Mouse (Mus musculus): ENCODE results near the gene Dync1i2. TPM values are rescaled to one million over a fixed set of nuclear protein-coding genes. Genes with fewer than 3 reads are reported as not detected.
A peak's percentile ranks its signal among the peaks of the same experiment; 100 is the strongest.

Gene Dync1i2
- polyA plus RNA-seq, 1 experiment from 2014 or later = 177 TPM

- H3K36me3 ChIP-seq = peaks cover 14% of the 10 kb centered on the region
- H3K4me1 ChIP-seq = no peaks in the 10 kb centered on the region
- H3K9me3 ChIP-seq (replicated peaks) = no peaks in the 10 kb centered on the region
- no peak overlapping the region for H3K4me2 ChIP-seq (replicated peaks)
- no peak overlapping the region for H3K27ac ChIP-seq
- WGBS = 82% methylated on average over 1 of the region's 1 CpGs
- H3K9ac ChIP-seq = no peak overlapping the region
- H3K27me3 ChIP-seq = no peaks in the 10 kb centered on the region
- no peak overlapping the region for H3K4me3 ChIP-seq
- no peak for ATAC-seq (ENCODE audit: low FRiP score)
These were observed 70.5 kb downstream of the Dync1i2 start for GRCm38 (mm10) chr2:71281981-71282380.

DNA sequence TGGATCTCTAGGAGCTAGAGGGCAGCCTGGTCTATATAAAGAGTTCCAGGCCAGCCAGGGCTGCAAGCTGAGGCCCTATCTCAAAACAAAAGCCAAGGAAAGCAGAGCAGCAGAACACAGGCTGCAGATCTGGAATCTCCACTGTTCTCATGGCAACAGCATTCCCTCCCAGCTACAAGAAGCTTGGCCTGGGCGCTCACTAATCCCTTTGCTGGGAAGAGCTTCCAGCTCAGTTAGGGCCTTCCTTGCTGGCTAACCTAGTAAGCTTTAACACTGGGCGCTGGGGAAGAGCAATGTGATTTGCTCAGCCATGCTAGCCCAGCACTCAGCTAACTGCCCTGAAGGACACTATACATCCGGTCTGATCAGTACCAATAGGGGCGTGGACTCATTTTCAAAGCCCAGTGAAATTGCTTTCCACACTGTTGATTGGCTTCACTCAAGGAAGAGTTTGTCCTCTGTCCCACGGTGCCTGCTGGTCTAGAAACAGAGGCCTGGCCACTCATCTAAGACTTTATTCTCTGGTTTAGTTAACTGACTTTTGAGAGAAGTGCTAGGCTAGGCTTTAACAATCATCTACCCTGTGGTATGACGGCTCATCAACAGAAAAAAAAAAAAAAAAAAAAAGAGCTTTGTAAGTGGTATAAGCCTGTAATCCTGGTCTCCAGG is 78.7 kb downstream of the Dync1i2 start:
- H3K9me3 ChIP-seq (replicated peaks) = no peaks in the 10 kb centered on the region
- H3K4me1 ChIP-seq = no peaks in the 10 kb centered on the region; the same call in 1 of the 2 replicates
- H3K36me3 ChIP-seq = no peaks in the 10 kb centered on the region
- no peak for ATAC-seq (ENCODE audit: low FRiP score)
- 58% methylated on average over 6 of the region's 6 CpGs for WGBS
- no peak overlapping the region for H3K4me3 ChIP-seq
- H3K27ac ChIP-seq = no peak overlapping the region
- H3K9ac ChIP-seq = no peak overlapping the region
- no peaks in the 10 kb centered on the region for H3K27me3 ChIP-seq
- H3K4me2 ChIP-seq (replicated peaks) = no peak overlapping the region

DNA sequence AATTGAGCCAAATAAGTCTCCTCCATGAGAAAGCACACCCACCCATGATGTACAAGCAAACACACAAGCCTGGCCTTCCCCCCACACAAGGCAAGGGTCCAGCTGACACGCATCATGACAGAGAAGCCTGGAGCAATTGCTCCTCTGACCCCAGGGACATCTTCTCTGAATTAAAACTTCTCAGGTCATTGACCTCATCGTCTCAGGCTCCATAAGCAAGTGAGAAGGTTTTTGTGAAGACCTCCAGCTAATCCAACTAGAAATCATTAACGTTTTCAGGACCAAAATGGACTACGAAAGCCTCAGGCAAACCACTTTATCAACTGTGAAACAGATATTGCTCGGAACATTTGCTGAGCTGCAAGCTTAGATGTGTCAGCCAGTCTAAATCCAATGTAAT is 80.1 kb downstream of the Dync1i2 start:
- WGBS = 44% methylated on average over 5 of the region's 5 CpGs

DNA sequence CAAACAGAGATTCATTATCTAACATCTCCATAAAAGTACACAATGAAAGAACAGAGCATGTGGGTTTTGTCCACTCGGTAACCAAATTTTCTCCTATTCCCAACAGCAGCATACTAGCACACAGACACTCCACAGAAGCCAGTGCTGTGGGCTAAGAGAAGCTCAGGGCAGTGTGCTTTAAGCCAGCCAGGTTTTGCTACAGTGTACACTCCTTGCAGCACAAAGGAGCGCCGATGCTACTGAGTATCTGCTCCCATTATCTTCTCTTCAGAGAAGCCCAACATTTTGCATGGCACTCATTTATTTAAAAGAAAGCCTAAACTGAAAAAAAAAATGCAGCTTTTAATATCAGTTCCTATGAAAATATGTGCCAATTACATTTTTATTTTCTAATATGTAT is 82.5 kb downstream of the Dync1i2 start:
- no peak overlapping the region for H3K4me3 ChIP-seq
- H3K4me1 ChIP-seq = no peaks in the 10 kb centered on the region; the same call in 1 of the 2 replicates
- H3K9ac ChIP-seq = no peak overlapping the region
- H3K36me3 ChIP-seq = 0 out of 2 replicates have a peak, but pooled peaks cover 3% of the 10 kb centered on the region
- H3K9me3 ChIP-seq (replicated peaks) = no peaks in the 10 kb centered on the region
- 71% methylated on average over 3 of the region's 3 CpGs for WGBS
- H3K27me3 ChIP-seq = no peaks in the 10 kb centered on the region
- ATAC-seq (ENCODE audit: low FRiP score) = no peak
- no peak overlapping the region for H3K4me2 ChIP-seq (replicated peaks)
- peak overlapping the region; percentile 66 for H3K27ac ChIP-seq

More for the DNA sequence above, 80.1 kb downstream of the Dync1i2 start:
- H3K27ac ChIP-seq = 0 out of 2 replicates have a peak overlapping the region, but pooled peaks have one; percentile 30
- no peaks in the 10 kb centered on the region; the same call in 1 of the 2 replicates for H3K4me1 ChIP-seq
- H3K9ac ChIP-seq = no peak overlapping the region
- no peaks in the 10 kb centered on the region for H3K27me3 ChIP-seq
- H3K4me2 ChIP-seq (replicated peaks) = no peak overlapping the region
- no peak overlapping the region for H3K4me3 ChIP-seq
- no peaks in the 10 kb centered on the region for H3K9me3 ChIP-seq (replicated peaks)
- H3K36me3 ChIP-seq = 0 out of 2 replicates have a peak, but pooled peaks cover 3% of the 10 kb centered on the region
- no peak for ATAC-seq (ENCODE audit: low FRiP score)

DNA sequence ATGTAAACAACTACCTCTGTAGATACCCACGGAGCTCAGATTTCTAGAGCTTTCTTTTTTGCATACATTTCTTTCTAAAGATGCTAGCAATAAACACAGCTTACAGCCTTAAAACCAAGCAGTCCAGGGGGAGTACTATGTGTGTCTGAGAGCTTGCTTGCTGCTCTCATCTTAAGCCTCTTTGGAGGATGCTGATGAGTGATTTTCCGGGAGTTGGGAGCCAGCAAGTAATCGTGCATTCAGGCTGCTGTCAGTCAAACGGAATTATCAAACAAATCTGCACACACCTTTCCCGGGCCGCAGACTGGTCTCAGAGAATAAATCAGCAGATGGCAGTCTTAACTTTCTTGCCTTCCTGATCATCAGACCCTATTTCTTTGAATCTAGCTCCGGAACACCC is 83.0 kb downstream of the Dync1i2 start:
- Histone ChIP-seq H3K9me3 (replicated peaks) (no peaks in the 10 kb centered on the region), H3K4me3 (no peak overlapping the region), H3K4me1 (no peaks in the 10 kb centered on the region; the same call in 1 of the 2 replicates), H3K27me3 (no peaks in the 10 kb centered on the region), H3K27ac (no peak overlapping the region), H3K4me2 (replicated peaks) (no peak overlapping the region), H3K36me3 (0 out of 2 replicates have a peak, but pooled peaks cover 3% of the 10 kb centered on the region), H3K9ac (no peak overlapping the region)
- no peak for ATAC-seq (ENCODE audit: low FRiP score)
- WGBS = 38% methylated on average over 7 of the region's 7 CpGs

- WGBS = 84% methylated on average over 12 of the region's 12 CpGs
- H3K27me3 ChIP-seq = no peaks in the 10 kb centered on the region
- no peak for ATAC-seq (ENCODE audit: low FRiP score)
- no peak overlapping the region for H3K4me2 ChIP-seq (replicated peaks)
- 0 out of 2 replicates have a peak, but pooled peaks cover 3% of the 10 kb centered on the region for H3K36me3 ChIP-seq
- H3K9me3 ChIP-seq (replicated peaks) = no peaks in the 10 kb centered on the region
- H3K4me1 ChIP-seq = no peaks in the 10 kb centered on the region; the same call in 1 of the 2 replicates
- H3K27ac ChIP-seq = no peak overlapping the region
- H3K9ac ChIP-seq = no peak overlapping the region
- no peak overlapping the region for H3K4me3 ChIP-seq
These were observed 84.3 kb downstream of the Dync1i2 start for GRCm38 (mm10) chr2:71295844-71296243.

GRCm38 (mm10) chr2:71297501-71297900 is 86.0 kb downstream of the Dync1i2 start:
- no peak overlapping the region for H3K4me2 ChIP-seq (replicated peaks)
- no peaks in the 10 kb centered on the region for H3K27me3 ChIP-seq
- no peak overlapping the region for H3K4me3 ChIP-seq
- H3K36me3 ChIP-seq = 0 out of 2 replicates have a peak, but pooled peaks cover 3% of the 10 kb centered on the region
- H3K9me3 ChIP-seq (replicated peaks) = no peaks in the 10 kb centered on the region
- ATAC-seq (ENCODE audit: low FRiP score) = no peak
- H3K27ac ChIP-seq = no peak overlapping the region
- H3K4me1 ChIP-seq = no peaks in the 10 kb centered on the region
- H3K9ac ChIP-seq = no peak overlapping the region
- 64% methylated on average over 1 of the region's 1 CpGs for WGBS

GRCm38 (mm10) chr2:71298729-71299128 is 87.2 kb downstream of the Dync1i2 start:
- ATAC-seq (ENCODE audit: low FRiP score) = no peak
- Histone ChIP-seq H3K36me3 (0 out of 2 replicates have a peak, but pooled peaks cover 3% of the 10 kb centered on the region), H3K27me3 (no peaks in the 10 kb centered on the region), H3K27ac (no peak overlapping the region), H3K9me3 (replicated peaks) (no peaks in the 10 kb centered on the region), H3K4me1 (peaks cover 5% of the 10 kb centered on the region; the same call in 1 of the 2 replicates), H3K4me2 (replicated peaks) (no peak overlapping the region), H3K4me3 (no peak overlapping the region), H3K9ac (no peak overlapping the region)
- 96% methylated on average over 1 of the region's 1 CpGs for WGBS

DNA sequence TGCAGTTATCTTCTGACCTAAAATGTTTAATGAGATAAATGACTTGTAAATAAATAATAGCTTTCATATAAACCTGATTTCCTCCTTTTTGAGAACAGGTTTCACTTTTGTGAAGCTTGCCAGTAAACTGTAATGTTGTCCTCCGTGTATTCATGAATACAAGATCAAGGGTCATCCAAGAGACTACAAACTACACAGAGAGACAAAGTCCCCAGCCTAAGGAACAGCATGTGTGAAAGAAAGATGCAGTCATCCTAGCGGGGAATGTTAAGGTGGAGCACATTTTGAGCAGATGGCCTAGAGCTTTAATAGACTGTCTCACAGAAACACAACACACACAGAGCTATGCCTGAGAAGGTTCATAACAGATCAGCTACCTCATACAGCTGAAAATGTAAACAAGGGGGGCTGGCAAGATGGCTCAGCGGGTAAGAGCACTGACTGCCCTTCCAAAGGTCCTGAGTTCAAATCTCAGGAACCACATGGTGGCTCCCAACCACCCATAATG is 90.7 kb downstream of the Dync1i2 start:
- H3K36me3 ChIP-seq = peaks cover 5% of the 10 kb centered on the region; the same call in 1 of the 2 replicates
- H3K9ac ChIP-seq = no peak overlapping the region
- H3K9me3 ChIP-seq (replicated peaks) = no peaks in the 10 kb centered on the region
- no peak overlapping the region for H3K4me3 ChIP-seq
- peaks cover 11% of the 10 kb centered on the region; the same call in 1 of the 2 replicates for H3K4me1 ChIP-seq
- no peak for ATAC-seq (ENCODE audit: low FRiP score)
- 77% methylated on average over 3 of the region's 3 CpGs for WGBS
- no peaks in the 10 kb centered on the region for H3K27me3 ChIP-seq
- no peak overlapping the region for H3K4me2 ChIP-seq (replicated peaks)
- H3K27ac ChIP-seq = no peak overlapping the region

- Histone ChIP-seq H3K4me2 (replicated peaks) (no peak overlapping the region), H3K9ac (no peak overlapping the region), H3K27ac (peak overlapping the region; percentile 44; the same call in 1 of the 2 replicates), H3K36me3 (peaks cover 5% of the 10 kb centered on the region; the same call in 1 of the 2 replicates), H3K4me1 (peaks cover 11% of the 10 kb centered on the region; the same call in 1 of the 2 replicates), H3K9me3 (replicated peaks) (no peaks in the 10 kb centered on the region), H3K4me3 (no peak overlapping the region), H3K27me3 (no peaks in the 10 kb centered on the region)
- no peak for ATAC-seq (ENCODE audit: low FRiP score)
These were observed 91.7 kb downstream of the Dync1i2 start for GRCm38 (mm10) chr2:71303221-71303620.

DNA sequence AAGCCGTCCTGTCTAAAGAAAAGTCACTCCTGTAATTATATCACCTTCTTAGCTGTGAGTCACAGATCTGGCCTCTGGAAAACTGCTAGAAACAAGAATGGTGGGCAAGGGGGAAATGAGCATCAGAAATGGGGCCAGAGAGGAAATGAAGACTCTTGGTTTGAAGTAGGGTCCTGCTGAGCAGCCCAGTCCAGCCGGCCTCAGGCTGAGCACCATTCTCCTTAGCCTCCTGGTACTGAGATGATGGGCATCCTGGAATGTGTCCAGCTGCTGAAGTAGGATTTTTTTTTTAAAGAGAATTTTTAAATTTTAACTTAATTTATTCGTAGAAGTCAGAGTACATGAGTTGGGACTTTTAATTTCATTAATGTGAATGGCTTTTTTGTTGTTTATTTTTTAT is 93.3 kb downstream of the Dync1i2 start:
- Histone ChIP-seq H3K4me2 (replicated peaks) (no peak overlapping the region), H3K4me1 (peaks cover 14% of the 10 kb centered on the region; the same call in 1 of the 2 replicates), H3K36me3 (peaks cover 5% of the 10 kb centered on the region; the same call in 1 of the 2 replicates), H3K9me3 (replicated peaks) (no peaks in the 10 kb centered on the region), H3K4me3 (no peak overlapping the region), H3K27me3 (no peaks in the 10 kb centered on the region), H3K27ac (no peak overlapping the region), H3K9ac (no peak overlapping the region)
- ATAC-seq (ENCODE audit: low FRiP score) = no peak
- 49% methylated on average over 3 of the region's 3 CpGs for whole genome bisulfite sequencing

DNA sequence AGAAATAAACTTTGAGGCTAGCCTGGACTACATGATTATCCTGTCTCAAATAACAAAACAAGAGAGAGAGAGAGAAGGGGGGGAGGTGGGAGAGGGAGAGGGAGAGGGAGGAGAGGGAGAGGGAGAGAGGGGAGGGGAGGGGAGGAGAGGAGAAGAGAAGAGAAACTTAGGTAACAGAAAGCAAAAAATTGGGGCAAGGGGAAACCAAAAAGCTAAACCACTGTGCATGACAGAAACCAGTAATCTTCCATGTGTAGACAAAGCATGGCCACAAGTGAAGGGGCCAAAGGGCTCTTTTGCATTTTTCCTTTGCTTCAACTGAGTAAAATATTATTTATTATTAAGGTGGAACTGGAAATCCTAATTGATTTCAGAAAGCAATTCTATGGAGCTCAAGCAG is 94.9 kb downstream of the Dync1i2 start:
- Histone ChIP-seq H3K27me3 (no peaks in the 10 kb centered on the region), H3K4me3 (no peak overlapping the region), H3K9ac (no peak overlapping the region), H3K36me3 (peaks cover 15% of the 10 kb centered on the region), H3K27ac (no peak overlapping the region), H3K4me2 (replicated peaks) (no peak overlapping the region), H3K4me1 (peaks cover 14% of the 10 kb centered on the region; the same call in 1 of the 2 replicates), H3K9me3 (replicated peaks) (no peaks in the 10 kb centered on the region)
- ATAC-seq (ENCODE audit: low FRiP score) = no peak

Measured in hindbrain, embryonic 12.5 days (tissue).